Mouse (Mus musculus) kidney, adult 2 months (tissue): ENCODE data around the gene BC051019.

Experiments used
- CTCF ChIP-seq: fragments of 200-500 bp; conservative IDR thresholded peaks from 2 replicates; pipeline ENCODE4 v1.5.1; 2011; ENCODE audit warnings: low read depth, mild to moderate bottlenecking, control low read depth, low read length, moderate library complexity, mixed read lengths; ENCODE audit not compliant: insufficient read depth, insufficient read length
- POLR2A ChIP-seq: fragments of 200-500 bp; IDR thresholded peaks from one replicate; pipeline ENCODE4 v1.6.1; 2011; ENCODE audit warnings: low read depth, low read length, control low read depth

DNA sequence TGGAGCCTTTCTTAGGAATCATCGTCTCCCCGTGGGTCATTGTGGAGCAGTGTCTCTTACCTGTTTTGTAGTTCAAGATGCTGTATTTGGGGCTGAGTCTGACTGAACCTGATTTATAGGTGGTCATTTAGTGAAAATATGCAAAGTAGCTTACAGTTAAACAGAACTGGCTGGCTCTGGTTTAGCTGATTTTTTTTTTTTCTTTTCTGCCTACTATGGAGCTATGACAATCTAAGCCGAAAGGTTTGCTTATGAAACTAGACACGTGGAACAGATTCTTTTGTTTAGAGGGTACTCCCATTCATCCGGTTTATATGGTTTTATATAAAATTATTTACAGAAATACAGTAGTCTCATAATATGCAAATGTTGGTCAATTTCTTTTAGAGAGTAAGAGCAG lies 8.0 kb upstream of the BC051019 start, which contains the start of gene Ascl3:
- no peak for TF ChIP-seq CTCF
- no peak for TF ChIP-seq POLR2A
